Mouse (Mus musculus): ENCODE measurements around the gene Olfr771. TPM values are rescaled to one million over a fixed set of nuclear protein-coding genes. Genes with fewer than 3 reads are reported as not detected.
"Not testable (repeated sequence)": the region's sequence is repeated elsewhere in the genome, so short reads cannot be mapped to it uniquely, and the experiment has no call there.

Olfr771 gene
- not detected in 2 replicates for polyA plus RNA-seq (2015; fragmentation: Nextera tagmentation; extraction: Ambion mirVana)

DNA sequence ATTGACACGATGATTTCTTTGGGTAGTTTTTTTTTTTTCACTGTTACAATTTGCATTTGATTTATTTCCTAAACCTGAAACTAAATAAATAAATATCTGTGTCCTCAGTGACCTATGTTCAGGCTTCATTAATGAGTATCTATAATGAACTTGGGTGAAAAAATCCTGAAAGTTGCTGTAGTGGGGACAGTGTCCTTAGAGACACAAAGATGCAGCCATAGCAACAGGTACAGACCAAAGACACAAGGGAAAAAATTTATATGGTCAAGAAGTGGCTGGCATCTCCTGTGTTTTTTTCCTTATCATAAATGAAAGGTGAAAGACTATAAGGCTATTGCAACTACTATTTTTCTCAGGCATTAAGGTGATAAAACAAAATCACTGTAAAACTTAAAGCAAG is at the start of gene Olfr771:
Gene Olfr771, minus strand, starts transcription at position 101 of the 400 bp plus-strand sequence.
- no peak within 1 kb of the TSS for H3K4me2 ChIP-seq (replicated peaks; ENCODE audit: low read depth)
- no peaks in the 10 kb centered on the region for H3K36me3 ChIP-seq (ENCODE audit: control insufficient read depth, insufficient read depth, low read length)
- ATAC-seq (ENCODE audit: low FRiP score, low TSS enrichment) (no peak), DNase-seq (ENCODE audit: low spot score) (no peak)
- no peaks in the 10 kb centered on the region for H3K4me1 ChIP-seq (replicated peaks; ENCODE audit: control insufficient read depth, insufficient read depth)
- 80% methylated on average over 1 of the region's 1 CpGs for WGBS
- no peaks in the 10 kb centered on the region for H3K27me3 ChIP-seq (ENCODE audit: control insufficient read depth, insufficient read depth, low read length)
- no peak within 1 kb of the TSS for H3K27ac ChIP-seq (replicated peaks)
- H3K9ac ChIP-seq (ENCODE audit: low read length): no peak within 1 kb of the TSS
- no peaks in the 10 kb centered on the region for H3K9me3 ChIP-seq (ENCODE audit: control insufficient read depth, low read length)
- H3K4me3 ChIP-seq (ENCODE audit: low read depth, low read length): no peak within 1 kb of the TSS
- no peak for TF ChIP-seq CTCF (IDR thresholded peaks at IDR 0.05; ENCODE audit: low read depth)
- no peak for TF ChIP-seq EP300 (optimal IDR thresholded peaks at IDR 0.05)

DNA sequence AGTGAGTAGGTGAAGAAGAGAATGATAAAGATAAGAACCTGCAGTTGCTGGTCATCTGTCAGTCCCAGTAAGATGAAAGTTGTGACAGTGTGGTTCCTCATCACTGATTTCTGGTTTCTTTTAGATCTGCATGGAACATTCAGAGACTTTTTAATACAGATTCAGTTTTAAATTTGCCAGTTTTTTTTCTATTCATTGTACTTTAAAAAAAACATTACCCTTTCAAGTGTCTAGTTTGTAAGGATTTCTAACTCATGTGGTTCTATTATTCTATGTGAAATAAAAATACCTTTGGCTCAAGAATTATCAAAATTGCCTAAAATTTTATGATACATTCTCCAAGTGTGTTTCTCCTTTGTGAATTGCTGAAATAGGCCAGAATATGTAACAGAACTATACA is 22.8 kb upstream of the Olfr771 start, which contains the start of gene Olfr773:
Gene Olfr773, minus strand, starts transcription at position 101 of the 400 bp plus-strand sequence.
- not testable (repeated sequence) for H3K36me3 ChIP-seq (ENCODE audit: control insufficient read depth, insufficient read depth, low read length); ATAC-seq (ENCODE audit: low FRiP score, low TSS enrichment); H3K27ac ChIP-seq (replicated peaks); H3K9me3 ChIP-seq (ENCODE audit: control insufficient read depth, low read length); H3K4me3 ChIP-seq (ENCODE audit: low read depth, low read length); H3K4me1 ChIP-seq (replicated peaks; ENCODE audit: control insufficient read depth, insufficient read depth); H3K27me3 ChIP-seq (ENCODE audit: control insufficient read depth, insufficient read depth, low read length); DNase-seq (ENCODE audit: low spot score); H3K4me2 ChIP-seq (replicated peaks; ENCODE audit: low read depth); H3K9ac ChIP-seq (ENCODE audit: low read length)

GRCm38 (mm10) chr10:129177821-129178220 is 13.3 kb upstream of the Olfr771 start, which contains the start of gene Olfr772:
TSS of gene Olfr772 (minus strand) at chr10:129177921.
- DNase-seq (ENCODE audit: low spot score); H3K4me2 ChIP-seq (replicated peaks; ENCODE audit: low read depth); H3K4me1 ChIP-seq (replicated peaks; ENCODE audit: control insufficient read depth, insufficient read depth); H3K9ac ChIP-seq (ENCODE audit: low read length); H3K27me3 ChIP-seq (ENCODE audit: control insufficient read depth, insufficient read depth, low read length); H3K36me3 ChIP-seq (ENCODE audit: control insufficient read depth, insufficient read depth, low read length); H3K9me3 ChIP-seq (ENCODE audit: control insufficient read depth, low read length); ATAC-seq (ENCODE audit: low FRiP score, low TSS enrichment); H3K4me3 ChIP-seq (ENCODE audit: low read depth, low read length); H3K27ac ChIP-seq (replicated peaks): not testable (repeated sequence)
- WGBS: 82% methylated on average over 3 of the region's 4 CpGs

- H3K4me3 ChIP-seq (ENCODE audit: low read depth, low read length): no peak within 1 kb of the TSS
- H3K27me3 ChIP-seq (ENCODE audit: control insufficient read depth, insufficient read depth, low read length): no peaks in the 10 kb centered on the region
- WGBS: 85% methylated on average over 2 of the region's 2 CpGs
- no peaks in the 10 kb centered on the region for H3K9me3 ChIP-seq (ENCODE audit: control insufficient read depth, low read length)
- H3K4me2 ChIP-seq (replicated peaks; ENCODE audit: low read depth): no peak within 1 kb of the TSS
- TF ChIP-seq EP300 (optimal IDR thresholded peaks at IDR 0.05): no peak
- TF ChIP-seq CTCF (IDR thresholded peaks at IDR 0.05; ENCODE audit: low read depth): no peak
- DNase-seq (ENCODE audit: low spot score) (no peak), ATAC-seq (ENCODE audit: low FRiP score, low TSS enrichment) (no peak)
- H3K36me3 ChIP-seq (ENCODE audit: control insufficient read depth, insufficient read depth, low read length): no peaks in the 10 kb centered on the region
- no peaks in the 10 kb centered on the region for H3K4me1 ChIP-seq (replicated peaks; ENCODE audit: control insufficient read depth, insufficient read depth)
- no peak within 1 kb of the TSS for H3K27ac ChIP-seq (replicated peaks)
- H3K9ac ChIP-seq (ENCODE audit: low read length): no peak within 1 kb of the TSS
Measured at GRCm38 (mm10) chr10:129138898-129139297, 25.7 kb downstream of the Olfr771 start, which contains the start of gene Olfr770. TSS of gene Olfr770 (minus strand) at chr10:129138998.

GRCm38 (mm10) chr10:129117761-129118160 is 46.8 kb downstream of the Olfr771 start, which contains the start of gene Olfr769:
TSS of gene Olfr769 (minus strand) at chr10:129117861.
- TF ChIP-seq CTCF (IDR thresholded peaks at IDR 0.05; ENCODE audit: low read depth): no peak
- no peak for TF ChIP-seq EP300 (optimal IDR thresholded peaks at IDR 0.05)
- no peak for DNase-seq (ENCODE audit: low spot score)
- no peak within 1 kb of the TSS for H3K9ac ChIP-seq (ENCODE audit: low read length)
- no peaks in the 10 kb centered on the region for H3K27me3 ChIP-seq (ENCODE audit: control insufficient read depth, insufficient read depth, low read length)
- H3K36me3 ChIP-seq (ENCODE audit: control insufficient read depth, insufficient read depth, low read length): no peaks in the 10 kb centered on the region
- no peak within 1 kb of the TSS for H3K4me3 ChIP-seq (ENCODE audit: low read depth, low read length)
- H3K9me3 ChIP-seq (ENCODE audit: control insufficient read depth, low read length): no peaks in the 10 kb centered on the region
- WGBS: 57% methylated on average over 2 of the region's 2 CpGs
- H3K27ac ChIP-seq (replicated peaks): no peak within 1 kb of the TSS
- no peaks in the 10 kb centered on the region for H3K4me1 ChIP-seq (replicated peaks; ENCODE audit: control insufficient read depth, insufficient read depth)
- ATAC-seq (ENCODE audit: low FRiP score, low TSS enrichment): no peak
- no peak within 1 kb of the TSS for H3K4me2 ChIP-seq (replicated peaks; ENCODE audit: low read depth)

GRCm38 (mm10) chr10:129115146-129115545 is 49.4 kb downstream of the Olfr771 start:
- no peak for ATAC-seq (ENCODE audit: low FRiP score, low TSS enrichment)
- no peak for DNase-seq (ENCODE audit: low spot score)
- H3K4me3 ChIP-seq (ENCODE audit: low read depth, low read length): no peak overlapping the region
- no peak for TF ChIP-seq EP300 (optimal IDR thresholded peaks at IDR 0.05)
- H3K27ac ChIP-seq (replicated peaks): no peak overlapping the region
- no peaks in the 10 kb centered on the region for H3K36me3 ChIP-seq (ENCODE audit: control insufficient read depth, insufficient read depth, low read length)
- no peaks in the 10 kb centered on the region for H3K4me1 ChIP-seq (replicated peaks; ENCODE audit: control insufficient read depth, insufficient read depth)
- H3K4me2 ChIP-seq (replicated peaks; ENCODE audit: low read depth): no peak overlapping the region
- WGBS: 90% methylated on average over 3 of the region's 3 CpGs
- no peaks in the 10 kb centered on the region for H3K27me3 ChIP-seq (ENCODE audit: control insufficient read depth, insufficient read depth, low read length)
- no peak overlapping the region for H3K9ac ChIP-seq (ENCODE audit: low read length)
- H3K9me3 ChIP-seq (ENCODE audit: control insufficient read depth, low read length): no peaks in the 10 kb centered on the region

Other genes with a start within 250 kb of the Olfr771 start
- 8.1 and 9.5 TPM in 2 replicates for gene Rdh5, start 241.9 kb downstream of the Olfr771 start, polyA plus RNA-seq (2015; fragmentation: Nextera tagmentation; extraction: Ambion mirVana)
- gene Bloc1s1, start 240.7 kb downstream of the Olfr771 start, polyA plus RNA-seq (2015; fragmentation: Nextera tagmentation; extraction: Ambion mirVana): 194 and 198 TPM in 2 replicates
- gene Itga7, start 230.9 kb downstream of the Olfr771 start, polyA plus RNA-seq (2015; fragmentation: Nextera tagmentation; extraction: Ambion mirVana): 8.5 and 8.7 TPM in 2 replicates
- 67.6 and 68.0 TPM in 2 replicates for gene Mettl7b, start 203.8 kb downstream of the Olfr771 start, polyA plus RNA-seq (2015; fragmentation: Nextera tagmentation; extraction: Ambion mirVana)
- not detected in 2 replicates for gene Olfr9, start 175.3 kb downstream of the Olfr771 start, polyA plus RNA-seq (2015; fragmentation: Nextera tagmentation; extraction: Ambion mirVana)
- not detected in 2 replicates for gene Olfr763, start 154.0 kb downstream of the Olfr771 start, polyA plus RNA-seq (2015; fragmentation: Nextera tagmentation; extraction: Ambion mirVana)
- not detected in 2 replicates for gene Olfr764-ps1, start 124.9 kb downstream of the Olfr771 start, polyA plus RNA-seq (2015; fragmentation: Nextera tagmentation; extraction: Ambion mirVana)
- not detected in 2 replicates for gene Olfr765, start 114.8 kb downstream of the Olfr771 start, polyA plus RNA-seq (2015; fragmentation: Nextera tagmentation; extraction: Ambion mirVana)
- not detected in 2 replicates for gene Olfr766-ps1, start 95.8 kb downstream of the Olfr771 start, polyA plus RNA-seq (2015; fragmentation: Nextera tagmentation; extraction: Ambion mirVana)
- not detected in 2 replicates for gene Olfr767, start 81.8 kb downstream of the Olfr771 start, polyA plus RNA-seq (2015; fragmentation: Nextera tagmentation; extraction: Ambion mirVana)
- not detected in 2 replicates for gene Olfr768, start 65.4 kb downstream of the Olfr771 start, polyA plus RNA-seq (2015; fragmentation: Nextera tagmentation; extraction: Ambion mirVana)
- gene Olfr769, start 46.9 kb downstream of the Olfr771 start, polyA plus RNA-seq (2015; fragmentation: Nextera tagmentation; extraction: Ambion mirVana): not detected in 2 replicates
- not detected in 2 replicates for gene Olfr770, start 25.8 kb downstream of the Olfr771 start, polyA plus RNA-seq (2015; fragmentation: Nextera tagmentation; extraction: Ambion mirVana)
- not detected in 2 replicates for gene Olfr772, start 13.2 kb upstream of the Olfr771 start, polyA plus RNA-seq (2015; fragmentation: Nextera tagmentation; extraction: Ambion mirVana)
- gene Olfr773, start 22.7 kb upstream of the Olfr771 start, polyA plus RNA-seq (2015; fragmentation: Nextera tagmentation; extraction: Ambion mirVana): not detected in 2 replicates
- not detected in 2 replicates for gene Olfr774, start 71.5 kb upstream of the Olfr771 start, polyA plus RNA-seq (2015; fragmentation: Nextera tagmentation; extraction: Ambion mirVana)
- not detected in 2 replicates for gene Olfr775, start 83.7 kb upstream of the Olfr771 start, polyA plus RNA-seq (2015; fragmentation: Nextera tagmentation; extraction: Ambion mirVana)
- not detected in 2 replicates for gene Olfr776, start 94.4 kb upstream of the Olfr771 start, polyA plus RNA-seq (2015; fragmentation: Nextera tagmentation; extraction: Ambion mirVana)
- not detected in 2 replicates for gene Olfr777, start 106.7 kb upstream of the Olfr771 start, polyA plus RNA-seq (2015; fragmentation: Nextera tagmentation; extraction: Ambion mirVana)
- gene Olfr780, start 153.4 kb upstream of the Olfr771 start, polyA plus RNA-seq (2015; fragmentation: Nextera tagmentation; extraction: Ambion mirVana): not detected in 2 replicates
- gene Olfr781, start 164.1 kb upstream of the Olfr771 start, polyA plus RNA-seq (2015; fragmentation: Nextera tagmentation; extraction: Ambion mirVana): not detected in 2 replicates
- gene Olfr782, start 184.1 kb upstream of the Olfr771 start, polyA plus RNA-seq (2015; fragmentation: Nextera tagmentation; extraction: Ambion mirVana): not detected in 2 replicates
- gene Olfr784, start 219.3 kb upstream of the Olfr771 start, polyA plus RNA-seq (2015; fragmentation: Nextera tagmentation; extraction: Ambion mirVana): 0.04 TPM in 1 of 2 replicates, not detected in the other
- gene Olfr785, start 240.7 kb upstream of the Olfr771 start, polyA plus RNA-seq (2015; fragmentation: Nextera tagmentation; extraction: Ambion mirVana): not detected in 2 replicates

Data from stomach, postnatal 0 days (tissue).